Mouse (Mus musculus): Measurements from ENCODE around the gene Sox30. TPM values are rescaled to one million over a fixed set of nuclear protein-coding genes. Genes with fewer than 3 reads are reported as not detected.

Sox30 gene
- polyA plus RNA-seq, 1 experiment, result not detected

DNA sequence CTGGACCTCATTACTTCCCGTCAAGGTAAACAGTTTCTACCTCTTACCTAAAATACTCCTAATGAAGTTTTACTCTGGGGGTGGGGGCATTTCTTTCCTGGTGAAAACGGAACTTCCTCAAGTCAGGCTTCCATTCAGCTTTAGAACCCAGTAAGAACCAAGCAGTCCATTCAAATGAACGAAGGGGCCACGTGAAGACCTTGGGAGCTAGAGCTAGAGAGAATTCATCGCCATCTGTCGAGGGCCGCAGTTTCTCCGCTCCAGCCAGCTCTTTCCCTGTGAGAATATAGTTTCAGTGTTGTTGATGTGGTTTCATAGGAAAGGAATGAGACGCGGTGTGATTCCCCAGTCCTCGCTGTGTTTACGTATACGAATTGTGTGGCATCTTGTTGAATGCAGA is 12.0 kb downstream of the Sox30 start:
- no peak overlapping the region for H3K4me2 ChIP-seq (ENCODE audit: low read depth)
- H3K36me3 ChIP-seq (ENCODE audit: control insufficient read depth, insufficient read depth), result no peaks in the 10 kb centered on the region
- H3K79me2 ChIP-seq (ENCODE audit: control insufficient read depth, insufficient read depth), result no peaks in the 10 kb centered on the region
- no peak overlapping the region for H3K4me3 ChIP-seq
- no peak overlapping the region for H3ac ChIP-seq (ENCODE audit: control insufficient read depth, insufficient read length)
- TF ChIP-seq E2F4 (IDR thresholded peaks at IDR 0.05; ENCODE audit: insufficient read depth) (no peak), POLR2A (IDR thresholded peaks at IDR 0.05; ENCODE audit: insufficient read length, low read depth) (no peak)
- no peaks in the 10 kb centered on the region for H3K27me3 ChIP-seq (ENCODE audit: control insufficient read depth, insufficient read depth, insufficient read length)

DNA sequence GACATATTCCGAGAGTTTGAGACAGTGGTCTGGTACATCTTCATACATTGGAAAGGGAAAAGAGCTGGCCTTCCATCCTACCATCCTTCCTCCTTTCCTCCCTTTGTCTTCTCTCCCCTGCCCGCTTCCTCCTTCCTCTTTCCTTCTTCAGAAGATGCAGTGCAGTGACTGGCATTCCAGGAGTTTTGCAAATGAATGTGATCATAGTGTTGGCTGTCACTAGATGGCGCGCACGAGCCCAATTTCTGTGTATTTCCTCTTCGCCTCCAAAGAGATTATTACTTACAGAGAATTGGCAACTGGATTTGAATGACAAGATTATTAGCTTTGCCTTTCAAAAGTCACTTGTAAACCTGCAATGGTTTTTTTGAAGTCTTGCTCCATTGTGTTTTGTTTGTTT is 36.0 kb downstream of the Sox30 start:
- Histone ChIP-seq H3ac (ENCODE audit: control insufficient read depth, insufficient read length) (no peak overlapping the region), H3K4me3 (no peak overlapping the region), H3K36me3 (ENCODE audit: control insufficient read depth, insufficient read depth) (no peaks in the 10 kb centered on the region), H3K4me2 (ENCODE audit: low read depth) (no peak overlapping the region), H3K79me2 (ENCODE audit: control insufficient read depth, insufficient read depth) (no peaks in the 10 kb centered on the region), H3K27me3 (ENCODE audit: control insufficient read depth, insufficient read depth, insufficient read length) (no peaks in the 10 kb centered on the region)
- TF ChIP-seq TCF12 (IDR thresholded peaks at IDR 0.05; ENCODE audit: insufficient read depth, poor library complexity, severe bottlenecking) (no peak), E2F4 (IDR thresholded peaks at IDR 0.05; ENCODE audit: insufficient read depth) (no peak), CEBPB (IDR thresholded peaks at IDR 0.05; ENCODE audit: insufficient read depth, poor library complexity, severe bottlenecking) (no peak), TCF3 (IDR thresholded peaks at IDR 0.05; ENCODE audit: insufficient read length, low read depth) (no peak), USF1 (IDR thresholded peaks at IDR 0.05; ENCODE audit: low read depth) (no peak), POLR2A (IDR thresholded peaks at IDR 0.05; ENCODE audit: insufficient read length, low read depth) (no peak), SRF (IDR thresholded peaks at IDR 0.05; ENCODE audit: control insufficient read depth, insufficient read length, low read depth) (no peak), MYOD1 (IDR thresholded peaks at IDR 0.05; ENCODE audit: control insufficient read depth in 1 of 3, insufficient read length in 2 of 3, low read depth in 2 of 3) (no peak), POLR2AphosphoS2 (IDR thresholded peaks at IDR 0.05; ENCODE audit: insufficient read length, low read depth) (no peak), MYOG (IDR thresholded peaks at IDR 0.05; ENCODE audit: control insufficient read depth in 1 of 3, insufficient read depth in 1 of 3, insufficient read length in 2 of 3, low read depth in 2 of 3) (no peak), REST (IDR thresholded peaks at IDR 0.05; ENCODE audit: insufficient read depth, insufficient read length) (no peak), MAX (IDR thresholded peaks at IDR 0.05; ENCODE audit: low read depth) (no peak)

DNA sequence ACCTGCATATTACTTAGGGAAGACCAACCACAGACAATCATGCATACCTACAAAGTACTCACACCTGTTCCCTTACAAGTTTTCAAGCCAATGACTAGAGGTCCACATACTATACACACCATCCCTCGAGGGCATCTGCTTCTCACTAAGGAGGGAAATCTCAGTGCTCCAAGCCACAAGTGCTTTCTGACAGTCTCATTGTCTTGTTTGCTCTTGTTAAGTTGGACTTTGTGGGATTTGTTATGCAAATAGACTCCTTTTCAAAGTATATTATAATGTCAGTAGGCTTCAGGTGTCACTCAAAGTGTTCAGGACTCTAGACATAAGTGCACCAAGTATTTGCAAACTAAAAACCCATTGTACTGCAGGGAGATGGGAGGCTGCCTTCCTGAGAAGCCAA is 40.1 kb downstream of the Sox30 start:
- TF ChIP-seq POLR2A (IDR thresholded peaks at IDR 0.05; ENCODE audit: insufficient read length, low read depth) (no peak), MYOG (IDR thresholded peaks at IDR 0.05; ENCODE audit: control insufficient read depth in 1 of 3, insufficient read depth in 1 of 3, insufficient read length in 2 of 3, low read depth in 2 of 3) (no peak), TCF3 (IDR thresholded peaks at IDR 0.05; ENCODE audit: insufficient read length, low read depth) (no peak), CEBPB (IDR thresholded peaks at IDR 0.05; ENCODE audit: insufficient read depth, poor library complexity, severe bottlenecking) (no peak)

DNA sequence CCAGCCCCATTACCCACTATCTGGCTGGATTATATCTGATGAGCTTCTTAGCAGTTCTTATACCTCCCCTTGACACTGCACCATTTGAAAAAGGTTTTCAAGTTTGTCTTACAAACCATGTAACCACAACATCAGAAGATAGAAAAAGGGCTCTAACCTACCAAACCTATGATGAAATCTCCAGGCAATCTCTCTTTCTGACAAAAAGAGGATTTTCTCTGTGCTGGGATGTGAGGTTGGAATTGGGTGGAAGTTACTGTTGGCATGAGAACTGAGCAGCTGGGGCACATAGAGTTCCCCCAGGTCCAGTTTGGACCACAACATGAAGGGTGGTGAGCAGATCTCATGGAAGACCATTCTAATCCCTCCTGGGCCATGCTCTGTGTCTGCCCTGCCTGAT is 41.7 kb downstream of the Sox30 start:
- no peaks in the 10 kb centered on the region for H3K36me3 ChIP-seq (ENCODE audit: control insufficient read depth, insufficient read depth)
- TF ChIP-seq POLR2A (IDR thresholded peaks at IDR 0.05; ENCODE audit: insufficient read length, low read depth) (no peak), REST (IDR thresholded peaks at IDR 0.05; ENCODE audit: insufficient read depth, insufficient read length) (no peak), MYOG (IDR thresholded peaks at IDR 0.05; ENCODE audit: control insufficient read depth in 1 of 3, insufficient read depth in 1 of 3, insufficient read length in 2 of 3, low read depth in 2 of 3) (peak in 1 of 3 experiments; percentile 23), TCF12 (IDR thresholded peaks at IDR 0.05; ENCODE audit: insufficient read depth, poor library complexity, severe bottlenecking) (no peak), MAX (IDR thresholded peaks at IDR 0.05; ENCODE audit: low read depth) (no peak), CEBPB (IDR thresholded peaks at IDR 0.05; ENCODE audit: insufficient read depth, poor library complexity, severe bottlenecking) (peak; percentile 95), TCF3 (IDR thresholded peaks at IDR 0.05; ENCODE audit: insufficient read length, low read depth) (no peak)
- no peak overlapping the region for H3ac ChIP-seq (ENCODE audit: control insufficient read depth, insufficient read length)
- no peaks in the 10 kb centered on the region for H3K27me3 ChIP-seq (ENCODE audit: control insufficient read depth, insufficient read depth, insufficient read length)
- no peak overlapping the region for H3K4me3 ChIP-seq
- no peak overlapping the region for H3K4me2 ChIP-seq (ENCODE audit: low read depth)
- no peaks in the 10 kb centered on the region for H3K79me2 ChIP-seq (ENCODE audit: control insufficient read depth, insufficient read depth)

More for the DNA sequence above, 40.1 kb downstream of the Sox30 start:
- no peaks in the 10 kb centered on the region for H3K79me2 ChIP-seq (ENCODE audit: control insufficient read depth, insufficient read depth)
- H3ac ChIP-seq (ENCODE audit: control insufficient read depth, insufficient read length), result no peak overlapping the region
- H3K36me3 ChIP-seq (ENCODE audit: control insufficient read depth, insufficient read depth), result no peaks in the 10 kb centered on the region
- no peak overlapping the region for H3K4me2 ChIP-seq (ENCODE audit: low read depth)
- H3K4me3 ChIP-seq, result no peak overlapping the region
- no peaks in the 10 kb centered on the region for H3K27me3 ChIP-seq (ENCODE audit: control insufficient read depth, insufficient read depth, insufficient read length)

DNA sequence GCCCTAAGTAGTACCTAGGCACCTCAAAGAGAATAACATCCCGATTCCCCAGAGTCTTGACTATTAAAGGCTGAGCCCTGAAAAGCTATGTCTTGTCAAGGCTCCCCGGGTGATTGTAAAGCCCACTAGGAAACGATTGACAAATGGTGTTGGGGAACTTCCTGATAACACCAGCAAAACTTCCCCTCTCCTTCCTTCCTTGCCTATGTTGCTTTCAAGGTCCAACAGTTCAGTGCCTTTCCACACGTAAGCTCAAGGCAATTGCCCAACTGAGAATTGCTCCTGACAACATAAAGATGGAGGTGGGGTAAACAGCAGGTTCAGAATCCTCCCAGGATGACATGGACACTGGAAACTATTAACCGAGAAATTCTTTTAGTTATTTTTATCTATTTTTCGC is 42.9 kb downstream of the Sox30 start:
- Histone ChIP-seq H3K79me2 (ENCODE audit: control insufficient read depth, insufficient read depth) (no peaks in the 10 kb centered on the region), H3ac (ENCODE audit: control insufficient read depth, insufficient read length) (no peak overlapping the region), H3K27me3 (ENCODE audit: control insufficient read depth, insufficient read depth, insufficient read length) (no peaks in the 10 kb centered on the region), H3K4me3 (no peak overlapping the region), H3K36me3 (ENCODE audit: control insufficient read depth, insufficient read depth) (no peaks in the 10 kb centered on the region), H3K4me2 (ENCODE audit: low read depth) (no peak overlapping the region)
- TF ChIP-seq MYOG (IDR thresholded peaks at IDR 0.05; ENCODE audit: control insufficient read depth in 1 of 3, insufficient read depth in 1 of 3, insufficient read length in 2 of 3, low read depth in 2 of 3), result no peak
- TF ChIP-seq TCF3 (IDR thresholded peaks at IDR 0.05; ENCODE audit: insufficient read length, low read depth), result no peak

DNA sequence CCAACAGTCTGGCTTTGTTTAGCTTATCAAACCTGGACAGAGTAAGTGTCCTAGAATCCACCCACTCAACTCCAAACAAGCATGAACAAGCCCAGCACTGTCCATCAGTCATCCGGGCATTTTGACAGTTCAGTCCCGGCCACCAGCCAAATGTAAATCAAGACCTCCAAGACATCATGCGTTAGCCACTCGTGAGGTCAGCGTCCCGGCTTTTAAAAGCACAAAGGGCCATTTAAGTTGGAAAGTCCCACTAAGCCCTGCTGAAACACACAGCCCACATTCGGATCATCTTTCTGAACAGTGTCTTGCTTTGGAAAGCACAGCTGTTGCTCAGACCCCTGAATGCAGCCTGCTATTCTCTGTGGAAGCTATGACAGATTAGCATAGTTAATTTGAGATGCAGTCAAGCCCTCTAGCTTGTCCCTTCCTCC is 45.9 kb downstream of the Sox30 start:
- Histone ChIP-seq H3K36me3 (ENCODE audit: control insufficient read depth, insufficient read depth) (no peaks in the 10 kb centered on the region), H3K79me2 (ENCODE audit: control insufficient read depth, insufficient read depth) (no peaks in the 10 kb centered on the region), H3K4me2 (ENCODE audit: low read depth) (peak overlapping the region; percentile 51), H3ac (ENCODE audit: control insufficient read depth, insufficient read length) (no peak overlapping the region), H3K4me3 (no peak overlapping the region), H3K27me3 (ENCODE audit: control insufficient read depth, insufficient read depth, insufficient read length) (no peaks in the 10 kb centered on the region)
- TF ChIP-seq TCF12 (IDR thresholded peaks at IDR 0.05; ENCODE audit: insufficient read depth, poor library complexity, severe bottlenecking), result peak; percentile 20
- TF ChIP-seq USF1 (IDR thresholded peaks at IDR 0.05; ENCODE audit: low read depth), result no peak
- no peak for TF ChIP-seq TCF3 (IDR thresholded peaks at IDR 0.05; ENCODE audit: insufficient read length, low read depth)
- TF ChIP-seq MYOD1 (IDR thresholded peaks at IDR 0.05; ENCODE audit: control insufficient read depth in 1 of 3, insufficient read length in 2 of 3, low read depth in 2 of 3), result peak; percentile 49 to 87 (median 85)
- no peak for TF ChIP-seq CEBPB (IDR thresholded peaks at IDR 0.05; ENCODE audit: insufficient read depth, poor library complexity, severe bottlenecking)
- peak in 2 of 3 experiments; percentile 81 to 96 for TF ChIP-seq MYOG (IDR thresholded peaks at IDR 0.05; ENCODE audit: control insufficient read depth in 1 of 3, insufficient read depth in 1 of 3, insufficient read length in 2 of 3, low read depth in 2 of 3)
- no peak for TF ChIP-seq MAX (IDR thresholded peaks at IDR 0.05; ENCODE audit: low read depth)
- TF ChIP-seq POLR2AphosphoS2 (IDR thresholded peaks at IDR 0.05; ENCODE audit: insufficient read length, low read depth), result no peak
- TF ChIP-seq E2F4 (IDR thresholded peaks at IDR 0.05; ENCODE audit: insufficient read depth), result no peak

Measured in myocyte (in vitro differentiated cells).